Mouse (Mus musculus) myocyte (in vitro differentiated cells): ENCODE data around the gene Adamts17.

ENCODE experiments used
- CEBPB ChIP-seq: IDR thresholded peaks from 2 replicates; pipeline ENCODE4 v1.6.1; 2011; ENCODE audit warnings: mild to moderate bottlenecking, moderate library complexity; ENCODE audit not compliant: poor library complexity, insufficient read depth, severe bottlenecking
- MAX ChIP-seq: IDR thresholded peaks from one replicate; pipeline ENCODE4 v1.6.1; 2011; ENCODE audit warnings: low read depth, mild to moderate bottlenecking, control low read depth
- MYOG ChIP-seq, 3 experiments: IDR thresholded peaks; one replicate each; pipeline ENCODE4 v1.6.1; 2011; ENCODE audit warnings: control low read depth in 2 of 3, low read depth in 2 of 3, mild to moderate bottlenecking in 2 of 3; ENCODE audit not compliant: insufficient read length in 2 of 3, control insufficient read depth in 1 of 3, insufficient read depth in 1 of 3
- POLR2A ChIP-seq: IDR thresholded peaks from one replicate; pipeline ENCODE4 v1.6.1; 2011; ENCODE audit warnings: low read depth, mild to moderate bottlenecking, control low read depth, moderate library complexity; ENCODE audit not compliant: insufficient read length
- REST ChIP-seq: IDR thresholded peaks from one replicate; pipeline ENCODE4 v1.6.1; 2011; ENCODE audit warnings: mild to moderate bottlenecking, control low read depth, moderate library complexity; ENCODE audit not compliant: insufficient read depth, insufficient read length
- SRF ChIP-seq: IDR thresholded peaks from one replicate; pipeline ENCODE4 v1.6.1; 2011; ENCODE audit warnings: low read depth; ENCODE audit not compliant: control insufficient read depth, insufficient read length
- TCF12 ChIP-seq: IDR thresholded peaks from one replicate; pipeline ENCODE4 v1.6.1; 2011; ENCODE audit warnings: mild to moderate bottlenecking, control low read depth; ENCODE audit not compliant: poor library complexity, insufficient read depth, severe bottlenecking
- TCF3 ChIP-seq: IDR thresholded peaks from one replicate; pipeline ENCODE4 v1.6.1; 2011; ENCODE audit warnings: low read depth, control low read depth; ENCODE audit not compliant: insufficient read length
- USF1 ChIP-seq: IDR thresholded peaks from one replicate; pipeline ENCODE4 v1.6.1; 2011; ENCODE audit warnings: low read depth, mild to moderate bottlenecking, control low read depth, moderate library complexity

DNA sequence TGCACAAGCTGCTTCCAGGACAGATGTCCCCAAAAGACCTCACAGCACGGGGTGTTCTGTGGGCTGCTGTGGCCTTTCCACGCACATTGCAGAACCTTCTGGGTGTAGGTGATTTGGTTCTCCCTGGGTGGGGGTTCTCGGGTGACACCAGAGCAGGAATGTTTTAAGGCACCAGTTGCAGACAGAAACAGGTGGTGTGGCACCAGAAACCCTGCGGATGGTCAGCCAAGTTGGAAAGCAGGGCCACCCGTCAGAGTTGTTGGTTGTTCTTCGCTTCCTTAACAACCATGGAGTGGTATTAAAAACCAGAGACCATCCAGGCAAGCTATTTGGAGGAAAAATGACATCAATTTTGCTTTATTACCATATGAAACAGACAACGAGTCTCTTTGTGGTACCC is 62.8 kb downstream of the Adamts17 start:
- TF ChIP-seq POLR2A (no peak), SRF (no peak), CEBPB (no peak), USF1 (no peak), MAX (no peak), TCF3 (no peak), TCF12 (no peak), MYOG (IDR thresholded peaks at IDR 0.05; ENCODE audit: control insufficient read depth in 1 of 3, insufficient read depth in 1 of 3, insufficient read length in 2 of 3, low read depth in 2 of 3) (peak in 1 of 3 experiments; percentile 57), REST (no peak)
